Mouse (Mus musculus) C2C12 (cell line): Measurements from ENCODE around the gene Dhx30.

Source experiments
- CTCF ChIP-seq: IDR thresholded peaks from one replicate; pipeline ENCODE4 v1.5.1; 2011; ENCODE audit not compliant: control insufficient read depth, insufficient read depth, insufficient read length
- USF1 ChIP-seq: IDR thresholded peaks from one replicate; pipeline ENCODE4 v1.6.1; 2011; ENCODE audit warnings: low read depth, mild to moderate bottlenecking, control low read depth, moderate library complexity

- TF ChIP-seq CTCF (no peak), USF1 (no peak)
Observed at GRCm38 (mm10) chr9:110085693-110086092, 31.9 kb downstream of the Dhx30 start.
